Mouse (Mus musculus) heart, postnatal 25 days (tissue): ENCODE results near the gene Rdh5. TPM values are rescaled to one million over a fixed set of nuclear protein-coding genes. Genes with fewer than 3 reads are reported as not detected.

ENCODE experiments used
- DNase-seq: peaks from one replicate; pipeline ENCODE4 v3.0.0; 2022; ENCODE audit warnings: low spot score
- intact Hi-C: fragments of 180-260 bp; cut with DNase I; formaldehyde crosslinking; loops from one replicate; pipeline ENCODE4 v1.15.1; 2025
- total RNA-seq, 2 experiments: library from RNA; stranded (reverse); gene quantifications; 2 replicates each; pipeline ENCODE4 v1.2.3; 2021

Gene Rdh5
- total RNA-seq, 2 experiments from 2014 or later = 5.0 to 7.9 TPM

DNA sequence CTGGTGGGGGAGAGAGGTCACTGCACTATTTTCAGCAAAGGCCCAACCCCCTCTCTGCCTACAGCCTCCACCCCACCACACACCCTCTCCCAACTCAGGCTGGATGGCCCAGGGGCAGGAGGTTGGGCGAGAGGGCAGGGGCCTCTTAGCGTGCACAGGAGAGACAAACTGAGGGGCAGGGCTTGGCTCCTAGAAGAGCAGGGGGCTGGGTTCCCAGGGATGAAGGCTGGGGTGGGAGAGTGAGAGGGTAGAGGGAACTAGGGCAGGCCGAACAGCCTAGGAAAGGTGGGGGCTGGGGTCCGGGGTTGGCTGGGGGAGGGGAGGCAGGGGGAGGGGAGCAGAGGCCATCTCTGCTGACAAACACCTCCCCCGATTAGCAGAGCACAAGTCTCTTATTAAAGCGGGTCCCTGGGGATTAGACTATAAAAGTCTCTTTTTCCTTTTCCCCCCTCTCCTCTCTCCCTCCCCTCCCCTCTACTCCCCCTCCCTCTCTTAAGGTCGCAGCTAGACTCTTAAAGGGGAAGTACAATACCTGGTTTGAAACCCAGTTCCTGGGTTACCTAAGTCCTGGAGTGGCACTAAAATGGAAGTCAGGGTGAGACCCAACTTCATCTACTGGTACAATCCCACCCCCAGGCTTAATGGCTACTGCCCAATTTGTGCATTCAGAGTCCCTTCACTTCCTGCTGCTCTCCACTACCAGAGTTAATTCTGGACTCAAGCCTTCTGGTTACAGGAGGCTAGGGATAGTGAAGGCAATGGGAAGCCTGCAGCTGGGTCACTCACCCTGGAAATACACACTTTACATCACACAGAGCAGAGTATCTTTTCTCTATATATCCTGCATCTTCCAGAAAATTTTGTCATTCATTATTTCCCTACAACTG lies 33.5 kb downstream of the Rdh5 start:
- no peak for DNase-seq
- intact Hi-C loops = no loop called here

DNA sequence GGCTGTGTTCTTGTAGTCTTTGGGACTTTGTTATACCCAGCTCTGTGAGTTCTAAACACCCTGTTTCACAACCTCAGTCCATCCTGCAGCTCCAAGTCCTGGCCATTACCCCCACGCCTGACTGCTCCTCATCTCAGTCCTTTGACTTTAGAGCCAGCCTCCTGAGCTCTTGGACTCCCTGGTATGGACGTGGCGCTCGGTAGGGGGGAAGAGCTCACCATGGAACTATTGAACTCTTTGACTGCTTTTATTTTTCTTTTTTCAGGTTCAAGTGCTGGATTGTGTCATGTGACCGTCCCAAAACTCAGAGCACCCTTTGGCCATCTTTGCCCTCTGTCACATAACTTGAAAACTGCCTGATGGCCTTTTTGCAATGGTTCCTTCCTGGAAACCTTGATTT lies 40.6 kb downstream of the Rdh5 start:
- intact Hi-C loops = no loop called here
- no peak for DNase-seq

GRCm38 (mm10) chr10:128878811-128879210 lies 43.9 kb downstream of the Rdh5 start:
- intact Hi-C loops = no loop called here
- no peak for DNase-seq

DNA sequence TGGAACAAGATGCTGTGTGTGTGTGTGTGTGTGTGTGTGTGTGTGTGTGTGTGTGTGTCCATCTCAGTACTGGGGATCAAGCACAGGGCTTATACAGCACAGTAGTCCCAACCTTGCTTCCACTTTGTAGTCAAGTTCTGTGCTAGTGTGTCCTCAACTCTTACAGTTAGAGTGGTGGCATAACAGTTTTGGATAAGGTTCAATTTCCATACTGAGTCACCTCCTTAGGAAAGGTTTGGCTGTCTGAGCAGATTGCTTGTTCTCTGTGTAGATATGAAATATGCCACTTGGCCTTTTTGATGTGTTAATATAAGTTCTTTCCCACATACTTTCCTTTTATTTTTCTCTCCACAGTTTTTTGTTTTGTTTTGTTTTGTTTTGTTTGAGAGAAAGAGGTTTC lies 44.4 kb downstream of the Rdh5 start:
- intact Hi-C loops = no loop called here

DNA sequence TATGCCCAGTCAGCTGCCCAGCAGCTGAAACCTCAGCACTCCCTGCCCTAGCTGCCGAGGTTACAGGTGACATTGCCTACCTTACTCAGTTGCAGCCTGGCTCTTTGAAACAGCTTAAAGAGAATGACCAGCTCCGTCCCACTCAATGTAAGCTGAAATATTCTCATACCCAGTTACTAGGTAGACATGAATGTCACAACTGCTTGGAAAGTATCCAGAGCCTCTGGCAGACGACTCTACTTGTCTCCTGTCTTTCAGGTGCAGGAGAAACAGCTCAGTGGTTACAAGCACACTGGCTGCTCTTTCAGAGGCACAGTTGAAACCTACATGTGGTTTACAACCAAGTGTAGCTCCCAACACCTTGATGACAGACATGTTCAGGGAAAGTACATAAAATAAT lies 52.3 kb downstream of the Rdh5 start:
- intact Hi-C loops = no loop called here
- DNase-seq = no peak

More for the DNA sequence above, 44.4 kb downstream of the Rdh5 start:
- DNase-seq = no peak

DNA sequence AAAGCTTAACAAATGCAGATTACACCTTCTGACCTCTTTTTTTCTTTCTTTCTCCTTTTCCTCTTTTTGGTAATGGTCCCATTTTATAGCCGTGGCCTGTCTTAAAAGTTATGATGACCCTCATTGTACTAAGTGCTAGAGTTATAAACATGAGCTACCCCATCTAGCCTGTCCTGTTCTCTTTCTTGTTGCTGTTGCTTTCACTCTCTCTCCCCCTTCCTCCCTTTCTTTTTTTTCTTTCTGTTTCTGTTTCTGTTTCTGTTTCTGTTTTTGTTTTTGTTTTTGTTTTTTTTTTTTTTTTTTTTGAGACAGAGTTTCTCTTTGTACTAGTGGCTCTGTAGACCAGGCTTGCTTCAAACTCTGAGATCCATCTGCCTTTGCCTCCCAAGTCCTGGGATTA lies 56.2 kb downstream of the Rdh5 start:
- intact Hi-C loops = no loop called here
- DNase-seq = no peak

DNA sequence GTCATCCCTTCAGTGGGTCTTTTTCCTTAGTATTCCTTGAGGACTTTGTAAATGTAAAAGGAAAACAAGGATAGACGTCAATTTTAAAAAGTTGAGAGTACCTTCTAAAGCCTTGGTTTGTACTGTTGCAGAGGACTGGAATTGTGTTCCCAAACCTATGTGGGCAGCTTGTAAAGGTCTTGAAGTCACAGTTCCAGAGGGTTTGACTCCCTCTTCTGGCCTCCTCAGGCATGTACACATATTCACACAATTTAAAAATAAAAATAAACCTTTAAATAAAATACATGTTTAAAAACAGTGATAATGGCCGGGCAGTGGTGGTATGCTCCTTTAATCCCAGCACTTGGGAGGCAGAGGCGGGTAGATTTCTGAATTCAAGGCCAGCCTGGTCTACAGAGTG lies 56.6 kb downstream of the Rdh5 start:
- no peak for DNase-seq
- intact Hi-C loops = no loop called here

Other genes starting within 250 kb of the Rdh5 start
- gene Suox, start 248.8 kb downstream of the Rdh5 start, total RNA-seq = 10 to 100 TPM; 22.1 to 23.1 TPM
- 10 to 100 TPM; 68.9 to 72.5 TPM for gene Rab5b, start 226.6 kb downstream of the Rdh5 start, total RNA-seq
- under 1 TPM; 0.49 to 0.89 TPM for gene Pmel, start 218.7 kb downstream of the Rdh5 start, total RNA-seq
- 10 to 100 TPM; 12.7 to 15.7 TPM for gene Cdk2, start 217.9 kb downstream of the Rdh5 start, total RNA-seq
- 10 to 100 TPM; 11.7 to 11.9 TPM for gene Dgka, start 178.0 kb downstream of the Rdh5 start, total RNA-seq
- 1 to 10 TPM; 6.8 to 8.6 TPM for gene Pym1, start 175.0 kb downstream of the Rdh5 start, total RNA-seq
- gene Mmp19, start 132.0 kb downstream of the Rdh5 start, total RNA-seq = 1 to 10 TPM; 3.1 to 3.2 TPM
- gene Dnajc14, start 118.8 kb downstream of the Rdh5 start, total RNA-seq = 10 to 100 TPM; 31.8 to 38.2 TPM
- gene Tmem198b, start 118.5 kb downstream of the Rdh5 start, total RNA-seq = 1 to 10 TPM; 5.8 to 6.4 TPM
- gene Sarnp, start 105.6 kb downstream of the Rdh5 start, total RNA-seq = 10 to 100 TPM; 38.7 to 44.0 TPM
- gene Ormdl2, start 101.2 kb downstream of the Rdh5 start, total RNA-seq = 1 to 10 TPM; 7.6 to 9.2 TPM
- gene Gdf11, start 31.2 kb downstream of the Rdh5 start, total RNA-seq = 1 to 10 TPM; 2.3 to 2.6 TPM
- gene Cd63, start 21.9 kb downstream of the Rdh5 start, total RNA-seq = 100 to 1,000 TPM; 110 to 123 TPM
- 100 to 1,000 TPM; 183 to 185 TPM for gene Bloc1s1, start 1.1 kb upstream of the Rdh5 start, total RNA-seq
- 100 to 1,000 TPM; 165 to 176 TPM for gene Itga7, start 10.9 kb upstream of the Rdh5 start, total RNA-seq
- gene Mettl7b, start 38.1 kb upstream of the Rdh5 start, total RNA-seq = not detected
- not detected for gene Olfr9, start 66.5 kb upstream of the Rdh5 start, total RNA-seq
- gene Olfr763, start 87.9 kb upstream of the Rdh5 start, total RNA-seq = not detected
- gene Olfr764-ps1, start 117.0 kb upstream of the Rdh5 start, total RNA-seq = not detected
- gene Olfr765, start 127.1 kb upstream of the Rdh5 start, total RNA-seq = not detected
- gene Olfr766-ps1, start 146.1 kb upstream of the Rdh5 start, total RNA-seq = not detected
- not detected for gene Olfr767, start 160.0 kb upstream of the Rdh5 start, total RNA-seq
- not detected for gene Olfr768, start 176.5 kb upstream of the Rdh5 start, total RNA-seq
- not detected for gene Olfr769, start 195.0 kb upstream of the Rdh5 start, total RNA-seq
- gene Olfr770, start 216.1 kb upstream of the Rdh5 start, total RNA-seq = not detected
- gene Olfr771, start 241.9 kb upstream of the Rdh5 start, total RNA-seq = not detected